Mouse (Mus musculus) bone marrow, adult 2 months (tissue): ENCODE measurements around the gene Sstr2.

ENCODE experiments used
- CTCF ChIP-seq: fragments of 200-500 bp; IDR thresholded peaks from 2 replicates; pipeline ENCODE4 v1.5.1; 2011; ENCODE audit warnings: low read length, control low read depth; ENCODE audit not compliant: control insufficient read depth, insufficient read depth
- POLR2A ChIP-seq: fragments of 200-500 bp; IDR thresholded peaks from 2 replicates; pipeline ENCODE4 v1.6.1; 2011; ENCODE audit warnings: low read depth, mild to moderate bottlenecking, control low read depth, low read length, borderline replicate concordance; ENCODE audit not compliant: control insufficient read depth

- TF ChIP-seq CTCF (no peak), POLR2A (no peak)
Observed at GRCm38 (mm10) chr11:113632303-113632702, 13.2 kb downstream of the Sstr2 start.
